Mouse (Mus musculus) embryonic facial prominence, embryonic 15.5 days (tissue): ENCODE measurements around the gene Gm21060. TPM values are rescaled to one million over a fixed set of nuclear protein-coding genes. Genes with fewer than 3 reads are reported as not detected.
"Not testable (repeated sequence)": the region's sequence is repeated elsewhere in the genome, so short reads cannot be mapped to it uniquely, and the experiment has no call there.

Experiments used
- ATAC-seq: fragments of 200-750 bp; cut with Nextera tagmentation; 2 replicates; pipeline ENCODE4 v1.8.0; 2017; ENCODE audit warnings: low read depth, moderate TSS enrichment; ENCODE audit not compliant: insufficient number of reproducible peaks, low FRiP score, low TSS enrichment
- H3K27ac ChIP-seq: fragments of 300-500 bp; sonication (generic); replicated peaks from 2 replicates; pipeline ENCODE4 v1.5.1; 2015; ENCODE audit warnings: mild to moderate bottlenecking, inconsistent platforms
- H3K27me3 ChIP-seq: fragments of 300-500 bp; sonication (generic); 2 replicates; pipeline ENCODE4 v1.6.1; 2015; ENCODE audit warnings: inconsistent platforms
- H3K36me3 ChIP-seq: fragments of 300-500 bp; sonication (generic); 2 replicates; pipeline ENCODE4 v1.6.1; 2015; ENCODE audit warnings: mild to moderate bottlenecking, inconsistent platforms
- H3K4me1 ChIP-seq: fragments of 300-500 bp; sonication (generic); 2 replicates; pipeline ENCODE4 v1.6.1; 2015; ENCODE audit warnings: inconsistent platforms
- H3K4me2 ChIP-seq: fragments of 300-500 bp; sonication (generic); replicated peaks from 2 replicates; pipeline ENCODE4 v1.6.1; 2015; ENCODE audit warnings: mild to moderate bottlenecking, inconsistent platforms
- H3K4me3 ChIP-seq: fragments of 300-500 bp; sonication (generic); replicated peaks from 2 replicates; pipeline ENCODE4 v1.5.1; 2015; ENCODE audit warnings: mild to moderate bottlenecking, inconsistent platforms
- H3K9ac ChIP-seq: fragments of 300-500 bp; sonication (generic); 2 replicates; pipeline ENCODE4 v1.6.1; 2015; ENCODE audit warnings: inconsistent platforms
- H3K9me3 ChIP-seq: fragments of 300-500 bp; sonication (generic); replicated peaks from 2 replicates; pipeline ENCODE4 v1.6.1; 2016; ENCODE audit warnings: inconsistent platforms
- WGBS: fragments of 180-500 bp; shearing (Covaris S2); methylation state at CpG from one replicate; pipeline ENCODE4 v1.1.7; 2015; 5-methylcytosine and 5-hydroxymethylcytosine counted together
- polyA plus RNA-seq: library from polyadenylated mRNA; unstranded; fragments of >200 nt; fragmentation: Nextera tagmentation; extraction: Ambion mirVana; gene quantifications from 2 replicates; pipeline ENCODE4 v1.2.1, GENCODE M21; 2015

Gene Gm21060
- polyA plus RNA-seq: not detected in 2 replicates

- H3K27ac ChIP-seq: no peak within 1 kb of the TSS
- H3K9me3 ChIP-seq: no peaks in the 10 kb centered on the region
- 86% methylated on average over 2 of the region's 2 CpGs for WGBS
- ATAC-seq: no peak
- no peak within 1 kb of the TSS for H3K4me3 ChIP-seq
- H3K27me3 ChIP-seq: no peaks in the 10 kb centered on the region
- no peaks in the 10 kb centered on the region for H3K36me3 ChIP-seq
- H3K9ac ChIP-seq: no peak within 1 kb of the TSS
- H3K4me2 ChIP-seq: no peak within 1 kb of the TSS
- H3K4me1 ChIP-seq: no peaks in the 10 kb centered on the region
These were observed at the start of gene Gm21060 for GRCm38 (mm10) chr19:61296969-61297368. Gm21060 (minus strand) TSS chr19:61297069.

DNA sequence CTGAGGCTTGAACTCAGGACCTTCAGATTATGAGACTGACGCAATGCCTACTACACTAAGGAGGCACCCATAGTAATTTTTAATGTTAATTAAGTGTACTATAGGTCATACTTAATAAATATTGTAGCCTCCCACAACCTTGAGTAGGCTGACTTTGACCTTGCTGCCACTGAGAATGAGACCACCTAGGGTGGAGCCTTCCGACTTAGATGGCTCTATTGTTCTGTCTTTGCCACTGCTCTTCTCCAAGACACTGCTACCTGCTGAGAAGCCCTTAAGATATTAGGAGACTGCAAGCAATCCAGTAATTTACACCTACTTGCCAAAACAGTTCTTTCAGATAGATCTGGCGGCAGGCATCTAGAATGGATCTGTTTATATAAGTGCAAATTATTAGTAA, 24.0 kb upstream of the Gm21060 start:
- not testable (repeated sequence) for ATAC-seq, H3K36me3 ChIP-seq, H3K4me1 ChIP-seq, H3K27me3 ChIP-seq, H3K9ac ChIP-seq, H3K4me2 ChIP-seq, H3K4me3 ChIP-seq, H3K9me3 ChIP-seq, H3K27ac ChIP-seq
- WGBS: 85% methylated on average over 3 of the region's 3 CpGs

GRCm38 (mm10) chr19:61313185-61313584, 16.3 kb upstream of the Gm21060 start:
- H3K4me3 ChIP-seq, H3K4me1 ChIP-seq, H3K27me3 ChIP-seq, H3K9me3 ChIP-seq, ATAC-seq, H3K4me2 ChIP-seq, H3K9ac ChIP-seq, H3K36me3 ChIP-seq, H3K27ac ChIP-seq: not testable (repeated sequence)
- WGBS: 37% methylated on average over 11 of the region's 11 CpGs

DNA sequence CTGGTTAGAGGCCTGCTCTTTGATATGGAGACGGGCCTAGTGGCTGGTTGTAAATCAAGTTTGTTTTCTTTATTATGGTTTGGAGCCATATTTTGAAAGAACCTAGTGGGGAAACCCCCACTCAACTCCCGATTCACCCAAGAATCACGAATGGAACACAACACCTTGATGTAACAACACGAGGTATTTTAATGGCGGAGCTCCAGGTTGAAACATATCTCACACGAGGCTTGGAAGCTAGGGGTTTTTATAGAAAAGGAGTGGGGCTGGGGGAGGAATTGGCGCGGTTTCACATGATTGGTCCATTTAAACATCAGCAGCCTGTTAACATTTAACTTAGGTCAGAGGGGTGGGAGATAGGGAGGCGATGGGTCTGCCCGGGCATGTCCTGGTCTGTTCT, 15.5 kb upstream of the Gm21060 start:
- 79% methylated on average over 10 of the region's 10 CpGs for WGBS

GRCm38 (mm10) chr19:61308083-61308482, 11.2 kb upstream of the Gm21060 start:
- WGBS: 72% methylated on average over 1 of the region's 1 CpGs
- not testable (repeated sequence) for ATAC-seq, H3K9ac ChIP-seq, H3K9me3 ChIP-seq, H3K27ac ChIP-seq, H3K36me3 ChIP-seq, H3K4me3 ChIP-seq, H3K27me3 ChIP-seq, H3K4me2 ChIP-seq, H3K4me1 ChIP-seq

More for the DNA sequence above, 15.5 kb upstream of the Gm21060 start:
- not testable (repeated sequence) for H3K36me3 ChIP-seq, H3K27ac ChIP-seq, H3K27me3 ChIP-seq, H3K4me1 ChIP-seq, ATAC-seq, H3K4me3 ChIP-seq, H3K4me2 ChIP-seq, H3K9ac ChIP-seq, H3K9me3 ChIP-seq

GRCm38 (mm10) chr19:61285033-61285432, 11.8 kb downstream of the Gm21060 start:
- not testable (repeated sequence) for H3K4me1 ChIP-seq, H3K4me2 ChIP-seq, H3K9me3 ChIP-seq, H3K9ac ChIP-seq, ATAC-seq, H3K27ac ChIP-seq, H3K27me3 ChIP-seq, H3K36me3 ChIP-seq, H3K4me3 ChIP-seq
- 73% methylated on average over 4 of the region's 4 CpGs for WGBS

DNA sequence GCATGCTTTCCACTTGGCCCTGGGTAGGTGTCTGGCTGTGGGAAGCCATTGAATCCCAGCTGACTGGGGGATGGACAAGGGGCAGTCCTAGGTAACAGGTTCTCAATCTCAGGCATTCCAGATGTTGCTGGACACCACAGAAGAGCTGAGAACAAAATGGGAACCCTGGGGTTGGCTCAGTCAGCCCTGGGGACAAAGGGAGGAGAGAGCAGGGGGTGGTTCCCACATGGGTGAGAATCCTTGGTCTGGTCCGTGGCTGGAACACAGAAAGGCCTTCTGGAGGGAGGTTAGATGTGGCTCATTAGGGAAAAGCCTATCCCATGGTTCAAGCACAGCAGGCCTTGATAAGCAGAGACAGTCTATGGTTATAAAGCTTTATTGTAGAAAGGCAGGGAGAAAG, 13.3 kb downstream of the Gm21060 start:
- Histone ChIP-seq H3K4me1 (no peaks in the 10 kb centered on the region), H3K27ac (no peak overlapping the region), H3K36me3 (no peaks in the 10 kb centered on the region), H3K4me3 (no peak overlapping the region), H3K9me3 (no peaks in the 10 kb centered on the region), H3K9ac (no peak overlapping the region), H3K27me3 (no peaks in the 10 kb centered on the region), H3K4me2 (no peak overlapping the region)
- no peak for ATAC-seq
- WGBS: 46% methylated on average over 1 of the region's 1 CpGs

DNA sequence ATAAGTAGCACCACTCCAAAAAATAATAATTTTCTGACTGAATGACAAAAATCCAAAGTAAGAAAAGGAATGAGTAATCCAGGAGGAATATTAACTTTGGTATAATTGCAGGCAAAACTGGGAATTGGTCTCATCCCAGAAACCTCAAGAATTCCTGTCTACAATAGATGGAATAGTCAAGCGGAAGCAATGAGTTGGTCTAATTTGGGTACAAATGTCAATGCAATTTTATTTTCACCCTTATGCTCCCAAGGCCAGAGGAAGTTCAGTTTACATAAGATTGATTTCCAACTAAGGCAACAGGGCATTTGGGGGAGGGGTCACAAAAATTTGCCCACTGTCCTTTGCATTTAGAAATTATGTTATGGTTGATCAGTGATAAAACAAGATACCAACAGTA, 21.4 kb downstream of the Gm21060 start:
- H3K9me3 ChIP-seq: no peaks in the 10 kb centered on the region
- no peak overlapping the region for H3K4me3 ChIP-seq
- no peak for ATAC-seq
- no peaks in the 10 kb centered on the region for H3K36me3 ChIP-seq
- H3K4me1 ChIP-seq: no peaks in the 10 kb centered on the region
- no peak overlapping the region for H3K9ac ChIP-seq
- H3K4me2 ChIP-seq: no peak overlapping the region
- WGBS: 91% methylated on average over 1 of the region's 1 CpGs
- no peak overlapping the region for H3K27ac ChIP-seq
- no peaks in the 10 kb centered on the region for H3K27me3 ChIP-seq

GRCm38 (mm10) chr19:61269141-61269540, 27.7 kb downstream of the Gm21060 start:
- H3K27me3 ChIP-seq, H3K9ac ChIP-seq, ATAC-seq, H3K36me3 ChIP-seq, H3K4me1 ChIP-seq, H3K9me3 ChIP-seq, H3K4me2 ChIP-seq, H3K4me3 ChIP-seq, H3K27ac ChIP-seq: not testable (repeated sequence)
- WGBS: 31% methylated on average over 11 of the region's 11 CpGs

GRCm38 (mm10) chr19:61267141-61267540, 29.7 kb downstream of the Gm21060 start:
- 21% methylated on average over 7 of the region's 7 CpGs for WGBS
- Histone ChIP-seq H3K9me3 (no peaks in the 10 kb centered on the region), H3K27me3 (no peaks in the 10 kb centered on the region), H3K27ac (no peak overlapping the region), H3K36me3 (no peaks in the 10 kb centered on the region), H3K9ac (no peak overlapping the region), H3K4me2 (no peak overlapping the region), H3K4me3 (no peak overlapping the region), H3K4me1 (no peaks in the 10 kb centered on the region)
- no peak for ATAC-seq

- 2% methylated on average over 26 of the region's 26 CpGs for WGBS
- Histone ChIP-seq H3K9ac (no peak overlapping the region), H3K27ac (no peak overlapping the region), H3K36me3 (no peaks in the 10 kb centered on the region), H3K27me3 (no peaks in the 10 kb centered on the region), H3K4me3 (no peak overlapping the region), H3K4me2 (no peak overlapping the region), H3K9me3 (no peaks in the 10 kb centered on the region), H3K4me1 (no peaks in the 10 kb centered on the region)
- no peak for ATAC-seq
These were observed 30.2 kb downstream of the Gm21060 start for GRCm38 (mm10) chr19:61266651-61267050.

- ATAC-seq: no peak
- no peaks in the 10 kb centered on the region for H3K27me3 ChIP-seq
- H3K9ac ChIP-seq: no peak overlapping the region
- no peak overlapping the region for H3K27ac ChIP-seq
- 3% methylated on average over 12 of the region's 12 CpGs for WGBS
- no peaks in the 10 kb centered on the region for H3K4me1 ChIP-seq
- no peak overlapping the region for H3K4me3 ChIP-seq
- no peaks in the 10 kb centered on the region for H3K9me3 ChIP-seq
- H3K4me2 ChIP-seq: no peak overlapping the region
- H3K36me3 ChIP-seq: no peaks in the 10 kb centered on the region
These were observed 30.6 kb downstream of the Gm21060 start for GRCm38 (mm10) chr19:61266246-61266615.
